Mouse (Mus musculus): Measurements from ENCODE around the gene Gorasp1. TPM values are rescaled to one million over a fixed set of nuclear protein-coding genes. Genes with fewer than 3 reads are reported as not detected.

Gorasp1 gene
- total RNA-seq, 2 experiments from 2014 or later: 26.1 to 26.2 TPM

- DNase-seq (ENCODE audit: extremely low spot score in 1 of 2, low spot score in 2 of 2): no peak
- intact Hi-C loops (cut with DNase I): no loop called here
Measured at GRCm38 (mm10) chr9:119974609-119975008, 37.2 kb upstream of the Gorasp1 start.

DNA sequence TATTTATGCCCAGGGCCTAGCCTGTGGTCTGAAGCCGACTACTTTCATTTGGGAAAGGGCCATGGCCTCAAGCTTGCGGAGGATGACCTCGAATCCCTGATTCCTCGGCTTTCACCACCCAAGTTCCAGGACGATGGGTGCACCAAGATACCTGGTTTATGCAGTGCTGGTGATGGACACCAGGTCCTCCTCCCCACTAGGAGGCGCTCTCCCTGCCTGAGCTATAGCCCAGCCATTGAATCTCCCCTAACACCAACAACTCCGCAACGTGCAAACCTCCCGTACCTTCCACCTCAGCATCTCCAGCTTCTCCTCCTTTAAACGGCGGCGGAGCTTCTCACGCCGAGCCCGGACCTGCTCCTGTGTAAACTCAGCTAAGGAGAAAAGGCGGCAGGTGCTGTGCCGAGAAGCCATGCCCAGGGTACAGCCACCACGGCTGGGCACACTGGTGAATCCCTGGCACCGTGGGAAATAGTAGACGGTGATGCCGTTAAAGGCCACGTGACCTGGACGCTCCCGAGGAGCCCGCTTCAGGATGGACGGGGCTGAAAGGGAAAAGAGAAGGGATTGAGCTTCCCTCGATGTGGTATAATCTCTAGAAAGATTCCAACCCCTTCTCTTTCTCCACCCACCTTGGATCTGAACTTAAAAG, 36.6 kb upstream of the Gorasp1 start:
- no peak for DNase-seq (ENCODE audit: extremely low spot score in 1 of 2, low spot score in 2 of 2)
- intact Hi-C loops (cut with DNase I): no loop called here

- no peak for DNase-seq (ENCODE audit: extremely low spot score in 1 of 2, low spot score in 2 of 2)
- intact Hi-C loops (cut with DNase I): no loop called here
Measured at GRCm38 (mm10) chr9:119973281-119973680, 35.9 kb upstream of the Gorasp1 start.

DNA sequence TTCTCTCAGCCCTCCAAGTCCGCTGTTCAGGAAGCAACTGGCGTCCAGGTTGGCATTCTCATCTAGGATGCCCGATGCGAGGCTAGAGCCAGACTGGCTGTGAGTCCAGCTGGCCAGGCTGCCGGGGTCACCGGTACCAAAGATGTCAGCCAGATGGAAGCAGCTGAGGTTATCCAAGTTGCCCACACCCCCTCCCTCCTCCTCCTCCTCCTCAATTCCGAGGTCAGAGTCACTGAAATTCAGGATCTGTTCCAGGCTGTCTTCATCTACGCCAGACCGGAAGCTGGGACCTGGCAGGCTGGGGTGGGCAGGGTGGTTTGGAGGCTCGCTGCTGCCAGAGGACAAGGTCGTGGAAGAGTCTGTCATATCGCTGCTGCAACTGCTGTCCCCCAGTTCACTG, 35.2 kb upstream of the Gorasp1 start:
- intact Hi-C loops (cut with DNase I): no loop called here
- no peak for DNase-seq (ENCODE audit: extremely low spot score in 1 of 2, low spot score in 2 of 2)

- no peak for DNase-seq (ENCODE audit: extremely low spot score in 1 of 2, low spot score in 2 of 2)
- intact Hi-C loops (cut with DNase I): no loop called here
Measured at GRCm38 (mm10) chr9:119972166-119972565, 34.8 kb upstream of the Gorasp1 start.

GRCm38 (mm10) chr9:119970763-119971656, 33.6 kb upstream of the Gorasp1 start:
- intact Hi-C loops (cut with DNase I): no loop called here
- DNase-seq (ENCODE audit: extremely low spot score in 1 of 2, low spot score in 2 of 2): peak in 1 of 2 experiments; percentile 81

DNA sequence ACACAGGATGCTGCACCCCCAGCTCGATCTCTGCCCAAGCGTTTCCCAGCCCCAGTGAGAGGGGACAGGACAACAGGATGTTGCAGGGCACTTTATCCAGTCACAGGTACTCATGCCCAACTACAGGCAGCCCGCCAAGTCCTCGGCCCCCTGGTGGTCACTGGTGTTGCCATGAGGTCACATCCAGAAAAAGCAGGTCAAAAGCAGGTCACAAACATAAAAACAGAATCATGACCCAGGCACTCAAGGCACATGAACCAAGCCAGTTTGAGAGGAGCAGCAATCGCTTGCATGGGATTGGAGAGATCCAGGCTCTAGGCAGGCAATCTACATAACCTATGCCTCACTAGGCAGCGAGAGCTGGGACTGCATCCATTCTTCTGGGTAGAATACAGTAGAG, 32.9 kb upstream of the Gorasp1 start:
- DNase-seq (ENCODE audit: extremely low spot score in 1 of 2, low spot score in 2 of 2): peak in 1 of 2 experiments; percentile 67
- intact Hi-C loops (cut with DNase I): no loop called here

DNA sequence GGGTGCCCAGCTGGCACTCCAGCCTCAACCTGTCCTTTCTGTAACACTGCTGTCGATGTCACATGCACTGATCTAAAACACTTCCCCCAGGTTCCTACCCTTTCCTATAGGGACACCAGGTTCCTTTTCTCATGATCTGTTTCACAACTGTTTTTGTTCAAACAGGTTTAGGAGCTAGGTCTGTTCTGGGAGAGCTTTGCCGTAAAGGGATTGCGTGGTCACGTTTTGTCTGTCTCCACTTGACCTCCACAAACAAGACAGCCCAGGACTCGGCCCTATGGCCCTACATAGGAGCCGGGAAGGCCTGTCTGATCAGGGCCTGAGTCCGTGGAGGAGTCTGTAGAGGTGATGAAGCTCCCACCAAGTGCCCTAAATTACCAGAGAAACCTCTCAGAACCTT, 32.4 kb upstream of the Gorasp1 start:
- DNase-seq (ENCODE audit: extremely low spot score in 1 of 2, low spot score in 2 of 2): no peak
- intact Hi-C loops (cut with DNase I): no loop called here

DNA sequence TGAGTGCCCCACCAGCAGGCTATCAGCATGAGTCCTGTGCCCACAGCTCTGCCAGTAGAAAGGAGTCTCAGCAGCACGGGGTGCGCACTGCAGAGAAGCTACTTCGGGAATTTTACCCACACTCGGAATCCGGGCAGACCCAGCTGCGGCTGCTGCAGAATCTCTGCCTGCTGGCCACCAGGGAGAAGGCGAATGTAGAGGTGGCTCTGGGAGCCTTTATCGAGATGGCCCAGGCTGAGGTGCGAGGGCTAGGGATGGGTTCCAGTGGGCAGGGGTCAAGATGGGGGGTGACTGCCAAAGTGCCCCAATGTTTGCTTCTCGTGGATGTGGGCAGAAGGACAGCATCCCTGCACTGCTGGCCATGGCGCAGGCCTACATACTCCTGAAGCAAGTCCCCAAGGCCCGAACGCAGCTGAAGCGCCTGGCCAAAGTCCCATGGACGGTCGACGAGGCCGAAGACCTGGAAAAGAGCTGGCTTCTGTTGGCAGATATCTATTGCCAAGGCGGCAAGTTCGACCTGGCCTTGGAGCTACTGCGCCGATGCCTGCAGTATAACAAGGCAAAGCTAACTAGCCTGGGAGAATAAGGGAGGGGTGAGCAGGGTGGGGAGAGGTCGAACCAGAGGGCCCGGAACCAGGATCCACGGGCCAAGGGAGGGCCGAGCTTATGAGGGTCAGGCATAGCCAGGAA, 29.0 kb upstream of the Gorasp1 start:
- no peak for DNase-seq (ENCODE audit: extremely low spot score in 1 of 2, low spot score in 2 of 2)

GRCm38 (mm10) chr9:119965186-119965585, 27.8 kb upstream of the Gorasp1 start:
- no peak for DNase-seq (ENCODE audit: extremely low spot score in 1 of 2, low spot score in 2 of 2)
- intact Hi-C loops (cut with DNase I): no loop called here

More for the DNA sequence above, 29.0 kb upstream of the Gorasp1 start:
- intact Hi-C loops (cut with DNase I): no loop called here

GRCm38 (mm10) chr9:119964206-119964605, 26.8 kb upstream of the Gorasp1 start:
- no peak for DNase-seq (ENCODE audit: extremely low spot score in 1 of 2, low spot score in 2 of 2)
- intact Hi-C loops (cut with DNase I): loop anchor here (5.0 kb wide), 1 partner anchor 48 kb away; no protein-coding TSS in a partner anchor

GRCm38 (mm10) chr9:119962987-119963667, 25.8 kb upstream of the Gorasp1 start:
- intact Hi-C loops (cut with DNase I): loop anchor here (5.0 kb wide), 1 partner anchor 49 kb away; no protein-coding TSS in a partner anchor
- peak in 1 of 2 experiments; percentile 72 for DNase-seq (ENCODE audit: extremely low spot score in 1 of 2, low spot score in 2 of 2)

DNA sequence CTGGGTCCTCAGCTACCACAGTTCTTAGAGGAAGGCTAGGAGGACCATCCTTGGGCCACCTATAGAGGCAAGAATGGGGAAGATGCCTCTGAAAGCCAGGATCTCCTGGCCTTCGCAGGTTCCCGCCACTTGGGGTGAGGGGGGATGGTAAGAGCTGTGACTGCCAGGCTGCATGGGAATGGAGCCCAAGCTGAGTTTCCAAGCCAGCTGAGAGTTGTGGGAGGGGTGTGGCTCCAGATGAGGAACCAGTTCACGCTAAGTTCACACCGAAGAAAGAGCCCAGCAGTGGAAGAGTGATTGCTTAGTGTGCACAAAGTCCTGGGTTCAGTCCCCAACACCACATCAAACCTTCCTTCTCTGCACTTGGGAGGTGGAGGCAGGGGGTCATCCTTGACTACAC, 24.9 kb upstream of the Gorasp1 start:
- intact Hi-C loops (cut with DNase I): loop anchor here (5.0 kb wide), 1 partner anchor 50 kb away; no protein-coding TSS in a partner anchor
- no peak for DNase-seq (ENCODE audit: extremely low spot score in 1 of 2, low spot score in 2 of 2)

- intact Hi-C loops (cut with DNase I): no loop called here
- DNase-seq (ENCODE audit: extremely low spot score in 1 of 2, low spot score in 2 of 2): no peak
Measured at GRCm38 (mm10) chr9:119958835-119959234, 21.5 kb upstream of the Gorasp1 start.

DNA sequence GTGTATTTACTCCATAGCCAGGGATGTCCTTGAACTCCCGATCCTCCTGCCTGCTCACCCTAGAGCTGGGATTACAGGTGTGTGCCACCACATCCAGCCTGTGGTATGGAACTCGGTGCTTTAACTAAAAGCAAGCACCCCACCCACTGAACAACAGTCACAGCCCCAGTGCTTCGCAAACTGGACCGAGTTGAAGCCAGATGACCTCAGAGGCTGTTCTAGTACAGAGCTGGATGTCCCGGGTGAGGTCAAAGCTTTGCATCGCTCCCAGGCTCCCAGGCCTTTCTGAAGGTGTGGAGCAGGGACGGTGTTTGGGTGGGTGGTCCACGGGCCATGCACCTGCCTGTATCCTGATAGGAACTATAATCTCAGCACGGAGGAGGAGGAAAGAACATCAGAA, 14.0 kb upstream of the Gorasp1 start:
- intact Hi-C loops (cut with DNase I): no loop called here
- DNase-seq (ENCODE audit: extremely low spot score in 1 of 2, low spot score in 2 of 2): no peak

GRCm38 (mm10) chr9:119950434-119950833, 13.1 kb upstream of the Gorasp1 start:
- intact Hi-C loops (cut with DNase I): no loop called here
- no peak for DNase-seq (ENCODE audit: extremely low spot score in 1 of 2, low spot score in 2 of 2)

- intact Hi-C loops (cut with DNase I): no loop called here
- DNase-seq (ENCODE audit: extremely low spot score in 1 of 2, low spot score in 2 of 2): no peak
Measured at GRCm38 (mm10) chr9:119948804-119949203, 11.4 kb upstream of the Gorasp1 start.

- DNase-seq (ENCODE audit: extremely low spot score in 1 of 2, low spot score in 2 of 2): no peak
- intact Hi-C loops (cut with DNase I): no loop called here
Measured at GRCm38 (mm10) chr9:119945173-119945900, 8.0 kb upstream of the Gorasp1 start.
